26 mouse cellular contexts compared by ENCODE assay signal in the genomic region with DNA sequence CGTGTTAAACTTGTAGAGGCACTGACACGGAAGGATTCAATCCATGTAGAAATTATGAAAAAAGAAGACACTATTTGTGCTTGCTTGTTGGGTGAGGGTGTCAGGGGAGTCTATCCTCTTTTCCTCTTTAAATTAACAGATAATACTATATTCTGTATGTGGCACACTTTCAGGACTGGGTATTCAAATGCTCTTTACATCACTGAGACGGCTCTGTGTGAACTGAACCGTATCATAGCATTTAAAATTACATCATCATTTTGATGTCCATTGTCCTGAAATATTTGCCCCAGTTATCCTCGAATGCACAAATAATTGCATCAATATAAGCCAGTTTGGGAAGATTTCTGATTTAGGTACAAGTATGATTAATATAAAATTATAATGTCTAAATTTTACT.
DNase-seq lines count a peak whose midpoint lies in the region; ATAC-seq and TF ChIP-seq lines count a peak whose summit lies in the region.
"Had no signal": no experiment of that assay in that cellular context is flagged by ENCODE, and none has a peak within 500 bp of the region (broad histone marks: within the 10 kb centered on the region; RNA-seq: fewer than 3 reads in every experiment).

No protein-coding gene starts in this region.

- 0 out of 2 replicates have a peak overlapping the region, but pooled peaks have one; percentile 5 for H3K4me2 ChIP-seq in midbrain, embryonic 15.5 days
- no peak overlapping the region for H3K4me2 ChIP-seq in heart, embryonic 11.5 days
- H3K4me2 ChIP-seq: heart, embryonic 15.5 days; hindbrain, embryonic 12.5 days; liver, embryonic 12.5 days had no signal

- H3K4me1 ChIP-seq in midbrain, embryonic 10.5 days = peaks cover 17% of the 10 kb centered on the region
- H3K4me1 ChIP-seq in midbrain, embryonic 15.5 days = peaks cover 8% of the 10 kb centered on the region
- no peaks in the 10 kb centered on the region for H3K4me1 ChIP-seq in heart, embryonic 11.5 days (ENCODE audit: control insufficient read depth, insufficient read depth, low read length)
- H3K4me1 ChIP-seq: liver, embryonic 12.5 days had no signal

- TF ChIP-seq CTCF in brain, embryonic 14.5 days (IDR thresholded peaks at IDR 0.05; ENCODE audit: borderline replicate concordance, extremely low read depth, insufficient read depth, insufficient read length) = no peak

- no peak overlapping the region for H3K9ac ChIP-seq in midbrain, embryonic 15.5 days
- H3K9ac ChIP-seq in heart, embryonic 11.5 days (ENCODE audit: low read depth, low read length) = no peak overlapping the region
- H3K9ac ChIP-seq: heart, embryonic 15.5 days; hindbrain, embryonic 12.5 days; liver, embryonic 12.5 days; liver, postnatal 0 days had no signal

- peak; percentile 71; the same call in 1 of the 2 replicates for ATAC-seq in midbrain, embryonic 15.5 days (replicated peaks)
- ATAC-seq in erythroid progenitor cell, adult 5-6 weeks (replicated peaks; ENCODE audit: low FRiP score, poor library complexity, severe bottlenecking) = no peak
- no peak for ATAC-seq in megakaryocyte, adult 5-6 weeks (ENCODE audit: poor library complexity, severe bottlenecking)
- ATAC-seq in heart, embryonic 11.5 days (replicated peaks; ENCODE audit: insufficient number of reproducible peaks, low FRiP score, low TSS enrichment) = no peak
- ATAC-seq: activated CD4-positive, CD25-positive, alpha-beta regulatory T cell, adult 4 months; inflammation-experienced regulatory T-cells, adult 6 months; liver, embryonic 12.5 days; liver, postnatal 0 days had no signal

- no peak for TF ChIP-seq POLR2A in brain, embryonic 14.5 days (IDR thresholded peaks at IDR 0.05; ENCODE audit: borderline replicate concordance, extremely low read depth, insufficient read depth, insufficient read length, poor library complexity, severe bottlenecking)

- H3K4me3 ChIP-seq in midbrain, embryonic 10.5 days = no peak overlapping the region
- H3K4me3 ChIP-seq in midbrain, embryonic 15.5 days = no peak overlapping the region
- no peak overlapping the region for H3K4me3 ChIP-seq in heart, embryonic 11.5 days (ENCODE audit: low read depth, low read length)
- H3K4me3 ChIP-seq: heart, embryonic 15.5 days; hindbrain, embryonic 12.5 days; layer of hippocampus, adult 2 months; liver, embryonic 12.5 days had no signal

- peak overlapping the region; percentile 46; the same call in 1 of the 2 replicates for H3K27ac ChIP-seq in midbrain, embryonic 10.5 days (replicated peaks)
- peak overlapping the region; percentile 44; the same call in 1 of the 2 replicates for H3K27ac ChIP-seq in midbrain, embryonic 15.5 days
- H3K27ac ChIP-seq in heart, embryonic 11.5 days (ENCODE audit: low read depth, low read length) = no peak overlapping the region
- H3K27ac ChIP-seq: heart, embryonic 15.5 days; layer of hippocampus, adult 2 months; liver, embryonic 12.5 days; stomach, postnatal 0 days had no signal

- H3K9me3 ChIP-seq in midbrain, embryonic 10.5 days (replicated peaks) = no peaks in the 10 kb centered on the region
- H3K9me3 ChIP-seq in midbrain, embryonic 15.5 days = no peaks in the 10 kb centered on the region
- no peaks in the 10 kb centered on the region for H3K9me3 ChIP-seq in heart, embryonic 11.5 days (replicated peaks; ENCODE audit: control insufficient read depth, low read length)
- H3K9me3 ChIP-seq: heart, embryonic 15.5 days; hindbrain, embryonic 12.5 days; liver, embryonic 12.5 days had no signal

- no peaks in the 10 kb centered on the region for H3K27me3 ChIP-seq in midbrain, embryonic 10.5 days (ENCODE audit: low read depth, poor library complexity, severe bottlenecking)
- no peaks in the 10 kb centered on the region for H3K27me3 ChIP-seq in midbrain, embryonic 15.5 days (replicated peaks)
- no peaks in the 10 kb centered on the region for H3K27me3 ChIP-seq in heart, embryonic 11.5 days (ENCODE audit: control insufficient read depth, insufficient read depth, low read length)
- H3K27me3 ChIP-seq: heart, embryonic 15.5 days; hindbrain, embryonic 12.5 days; liver, embryonic 12.5 days had no signal

- no peaks in the 10 kb centered on the region for H3K36me3 ChIP-seq in midbrain, embryonic 10.5 days
- H3K36me3 ChIP-seq in midbrain, embryonic 15.5 days (replicated peaks) = no peaks in the 10 kb centered on the region
- H3K36me3 ChIP-seq in heart, embryonic 11.5 days (ENCODE audit: control insufficient read depth, insufficient read depth, low read length) = no peaks in the 10 kb centered on the region
- H3K36me3 ChIP-seq: heart, embryonic 15.5 days; hindbrain, embryonic 12.5 days; liver, embryonic 12.5 days had no signal

- 85% methylated on average over 5 of the region's 5 CpGs for WGBS in midbrain, embryonic 10.5 days
- 26% methylated on average over 5 of the region's 5 CpGs for WGBS in midbrain, embryonic 15.5 days
- 72% methylated on average over 5 of the region's 5 CpGs for WGBS in heart, embryonic 11.5 days (ENCODE audit: insufficient replicate concordance)

- DNase-seq in Muller cell, postnatal 12 days (ENCODE audit: inconsistent ontology term) = peak; percentile 48
- peak; percentile 38 for DNase-seq in brain, embryonic 14.5 days (ENCODE audit: low read depth)
- DNase-seq in midbrain, embryonic 10.5 days (ENCODE audit: low spot score) = no peak
- DNase-seq in lung, postnatal 10 days = no peak
- DNase-seq: adrenal gland, adult 2 months; B cell, adult 2 months; cerebellum, adult 8-10 months; cerebellum, postnatal 25 days; kidney, adult 11 months; kidney, postnatal 36 days; left cerebral cortex, postnatal 4 days; liver, postnatal 0 days; lung, postnatal 4 days; right cerebral cortex, postnatal 4 days; thymus, adult 2 months had no signal

Comparison
In these comparisons a context has a peak if more than half of its experiments do, and no peak if none do; other contexts are left out.
1. DNase-seq: peak in Muller cell, postnatal 12 days (single experiment) and brain, embryonic 14.5 days (single experiment); none in midbrain, embryonic 10.5 days (single experiment) and lung, postnatal 10 days (single experiment).